Mouse (Mus musculus) stomach, embryonic 14.5 days (tissue): Measurements from ENCODE around the gene Clcc1. TPM values are rescaled to one million over a fixed set of nuclear protein-coding genes. Genes with fewer than 3 reads are reported as not detected.

ENCODE experiments used
- ATAC-seq: fragments of 200-750 bp; cut with Nextera tagmentation; 2 replicates; pipeline ENCODE4 v1.8.0; 2017; ENCODE audit warnings: low read depth, moderate TSS enrichment; ENCODE audit not compliant: insufficient number of reproducible peaks, insufficient read depth, low FRiP score
- H3K27ac ChIP-seq: fragments of 300-500 bp; sonication (generic); 2 replicates; pipeline ENCODE4 v1.5.1; 2014; ENCODE audit warnings: mild to moderate bottlenecking, low read length, moderate library complexity, mixed read lengths
- H3K27me3 ChIP-seq: fragments of 300-500 bp; sonication (generic); 2 replicates; pipeline ENCODE4 v1.6.1; 2014; ENCODE audit warnings: low read length, control low read depth, mixed read lengths; ENCODE audit not compliant: control insufficient read depth, insufficient read depth
- H3K36me3 ChIP-seq: fragments of 300-500 bp; sonication (generic); 2 replicates; pipeline ENCODE4 v1.6.1; 2014; ENCODE audit warnings: mild to moderate bottlenecking, control low read depth, low read length, moderate library complexity, mixed read lengths; ENCODE audit not compliant: control insufficient read depth, insufficient read depth
- H3K4me1 ChIP-seq: fragments of 300-500 bp; sonication (generic); 2 replicates; pipeline ENCODE4 v1.6.1; 2014; ENCODE audit warnings: low read length, control low read depth, mixed read lengths; ENCODE audit not compliant: control insufficient read depth, insufficient read depth
- H3K4me2 ChIP-seq: fragments of 300-500 bp; sonication (generic); replicated peaks from 2 replicates; pipeline ENCODE4 v1.6.1; 2014; ENCODE audit warnings: low read depth, low read length, control low read depth
- H3K4me3 ChIP-seq: fragments of 300-500 bp; sonication (generic); 2 replicates; pipeline ENCODE4 v1.5.1; 2014; ENCODE audit warnings: low read depth, low read length, control low read depth
- H3K9ac ChIP-seq: fragments of 300-500 bp; sonication (generic); replicated peaks from 2 replicates; pipeline ENCODE4 v1.6.1; 2014; ENCODE audit warnings: low read depth, mild to moderate bottlenecking, control low read depth, low read length, moderate library complexity, mixed read lengths
- H3K9me3 ChIP-seq: fragments of 300-500 bp; sonication (generic); 2 replicates; pipeline ENCODE4 v1.6.1; 2016; ENCODE audit warnings: low read depth, low read length, control low read depth; ENCODE audit not compliant: control insufficient read depth
- WGBS: fragments of 180-500 bp; shearing (Covaris S2); extraction: QIAGEN DNeasy Blood & Tissue Kit; methylation state at CpG from one replicate; pipeline ENCODE4 v1.1.7; 2014; 5-methylcytosine and 5-hydroxymethylcytosine counted together
- polyA plus RNA-seq: library from polyadenylated mRNA; unstranded; fragments of >200 nt; fragmentation: Nextera tagmentation; extraction: Ambion mirVana; gene quantifications from 2 replicates; pipeline ENCODE4 v1.2.1, GENCODE M21; 2014

Gene Clcc1
- polyA plus RNA-seq, 1 experiment from 2014 or later, result 83.0 TPM

DNA sequence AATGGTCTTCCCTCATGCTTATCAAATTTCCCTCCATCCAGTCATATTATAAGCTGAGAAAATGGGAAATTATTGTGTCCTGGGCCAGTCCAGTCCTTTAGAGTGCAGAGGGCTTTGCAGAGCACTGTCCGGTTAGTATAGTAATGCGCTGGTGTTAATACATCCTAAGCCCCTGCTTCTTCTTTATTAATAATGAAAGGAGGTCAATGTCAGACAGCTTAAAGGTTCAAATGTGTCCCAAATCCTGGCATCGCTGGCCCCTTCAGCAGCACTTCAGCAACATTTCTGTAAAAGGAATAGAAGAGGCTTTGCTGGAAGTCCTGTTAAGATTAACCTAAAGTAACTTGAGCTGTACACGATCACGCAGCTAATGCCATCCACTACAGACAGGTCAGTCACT lies 57.6 kb downstream of the Clcc1 start:
- Histone ChIP-seq H3K4me2 (no peak overlapping the region), H3K9ac (no peak overlapping the region), H3K27me3 (no peaks in the 10 kb centered on the region), H3K36me3 (peaks cover 3% of the 10 kb centered on the region; the same call in 1 of the 2 replicates), H3K9me3 (no peaks in the 10 kb centered on the region), H3K4me1 (0 out of 2 replicates have a peak, but pooled peaks cover 6% of the 10 kb centered on the region), H3K4me3 (no peak overlapping the region), H3K27ac (no peak overlapping the region)
- 85% methylated on average over 5 of the region's 5 CpGs for WGBS
- ATAC-seq, result no peak

DNA sequence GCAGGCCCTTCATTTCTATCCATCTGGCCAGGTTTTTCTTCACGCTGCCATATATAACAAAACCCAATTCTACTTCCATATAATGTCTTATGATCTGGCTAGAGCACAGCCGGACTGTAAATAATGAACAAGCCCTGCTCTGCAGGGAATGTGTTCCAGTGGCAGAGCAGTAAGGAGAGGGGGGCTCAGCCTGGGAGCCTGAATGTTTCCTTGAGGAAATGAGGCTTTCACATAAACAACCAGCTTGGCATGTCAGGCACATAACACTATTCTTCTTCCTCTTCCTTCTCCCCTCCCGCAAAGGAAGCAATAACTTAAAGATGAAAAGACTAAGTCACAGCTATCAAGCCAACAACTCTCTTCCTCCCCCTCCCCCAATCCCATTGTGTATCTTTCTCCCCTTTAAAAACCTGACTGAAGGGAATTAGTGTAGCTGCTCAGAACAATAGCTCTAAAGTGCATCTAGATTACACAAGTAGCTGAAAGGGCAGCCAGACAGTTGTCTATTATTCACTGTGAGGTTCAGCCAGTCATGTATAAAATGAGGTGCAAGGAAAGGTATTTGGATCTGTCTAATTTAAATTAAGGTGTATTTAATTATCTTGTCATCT lies 59.5 kb downstream of the Clcc1 start:
- ATAC-seq, result no peak
- no peaks in the 10 kb centered on the region for H3K9me3 ChIP-seq
- no peak overlapping the region for H3K9ac ChIP-seq
- H3K27ac ChIP-seq, result no peak overlapping the region
- H3K4me1 ChIP-seq, result 0 out of 2 replicates have a peak, but pooled peaks cover 6% of the 10 kb centered on the region
- 0 out of 2 replicates have a peak, but pooled peaks cover 3% of the 10 kb centered on the region for H3K36me3 ChIP-seq
- H3K27me3 ChIP-seq, result no peaks in the 10 kb centered on the region
- WGBS, result 48% methylated on average over 3 of the region's 3 CpGs
- H3K4me3 ChIP-seq, result no peak overlapping the region
- H3K4me2 ChIP-seq, result no peak overlapping the region

DNA sequence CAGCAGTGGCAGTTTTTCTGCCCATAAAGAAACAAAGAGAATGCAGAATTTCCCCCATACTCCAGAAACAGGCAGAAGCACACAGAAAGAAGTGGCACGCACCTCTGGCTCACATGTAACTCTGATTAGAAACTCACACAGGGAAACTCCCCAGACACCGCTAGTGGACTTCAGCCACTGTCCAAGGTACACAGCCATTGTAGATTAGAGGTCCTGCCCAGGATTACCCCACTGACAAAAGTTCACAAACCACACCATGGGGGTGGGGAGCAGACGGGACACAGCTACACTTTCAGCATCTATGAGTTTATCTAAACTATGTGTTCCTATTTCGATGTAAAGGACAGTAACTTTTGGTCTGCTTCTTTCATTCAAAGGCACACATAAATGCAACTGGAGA lies 61.1 kb downstream of the Clcc1 start:
- Histone ChIP-seq H3K4me3 (no peak overlapping the region), H3K4me1 (peaks cover 8% of the 10 kb centered on the region; the same call in 1 of the 2 replicates), H3K27ac (no peak overlapping the region), H3K36me3 (no peaks in the 10 kb centered on the region), H3K27me3 (no peaks in the 10 kb centered on the region), H3K9me3 (no peaks in the 10 kb centered on the region), H3K4me2 (no peak overlapping the region), H3K9ac (no peak overlapping the region)
- no peak for ATAC-seq
- 89% methylated on average over 4 of the region's 4 CpGs for WGBS

DNA sequence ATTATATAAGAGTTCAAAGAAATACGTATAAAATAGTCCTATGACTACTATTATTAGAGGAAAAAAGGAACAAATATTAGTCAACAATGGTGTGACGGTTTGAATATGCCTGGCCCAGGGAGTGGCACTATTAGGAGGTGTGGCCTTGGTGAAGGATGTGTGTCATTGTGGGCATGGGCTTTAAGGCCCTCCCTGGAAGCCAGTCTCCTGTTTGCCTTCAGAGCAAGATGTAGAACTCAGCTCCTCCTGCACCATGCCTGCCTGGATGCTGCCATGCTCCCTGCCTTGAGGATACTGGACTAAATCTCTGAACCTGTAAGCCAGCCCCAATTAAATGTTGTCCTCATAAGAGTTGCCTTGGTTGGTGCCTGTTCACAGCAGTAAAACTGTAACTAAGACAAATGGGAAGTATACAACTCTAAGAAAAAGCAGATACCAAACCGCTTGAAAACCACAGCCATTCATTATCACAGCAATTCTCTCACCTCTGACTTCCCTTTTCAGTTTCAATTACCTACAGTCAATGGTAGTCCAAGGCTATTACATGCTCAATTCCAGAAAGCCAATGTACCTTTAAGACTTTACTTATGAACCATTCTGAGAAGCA lies 64.3 kb downstream of the Clcc1 start:
- no peak for ATAC-seq
- WGBS, result 74% methylated on average over 3 of the region's 3 CpGs
- no peaks in the 10 kb centered on the region for H3K36me3 ChIP-seq
- no peaks in the 10 kb centered on the region for H3K9me3 ChIP-seq
- no peak overlapping the region for H3K9ac ChIP-seq
- no peak overlapping the region for H3K4me3 ChIP-seq
- no peak overlapping the region for H3K27ac ChIP-seq
- H3K27me3 ChIP-seq, result no peaks in the 10 kb centered on the region
- H3K4me1 ChIP-seq, result peaks cover 13% of the 10 kb centered on the region
- H3K4me2 ChIP-seq, result no peak overlapping the region

DNA sequence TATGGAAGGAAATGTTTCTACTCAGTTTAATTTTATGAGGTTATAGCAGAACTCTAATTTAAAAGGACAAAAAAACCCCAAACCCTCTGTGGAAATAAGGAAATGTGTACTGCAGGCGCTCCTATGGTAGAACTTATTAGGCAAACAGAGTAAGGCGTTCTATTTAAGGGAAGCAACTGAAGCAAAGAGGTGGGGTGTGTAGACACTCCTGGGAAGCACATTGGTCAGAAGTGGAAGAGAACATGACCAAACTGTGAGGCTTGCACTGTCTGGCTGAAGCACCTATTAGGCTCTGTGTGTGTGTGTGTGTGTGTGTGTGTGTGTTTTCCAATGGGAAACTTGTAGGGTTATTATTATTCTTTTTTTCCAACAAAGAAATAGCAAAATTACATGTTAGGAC lies 65.6 kb downstream of the Clcc1 start:
- Histone ChIP-seq H3K4me3 (no peak overlapping the region), H3K4me1 (peaks cover 8% of the 10 kb centered on the region), H3K27me3 (no peaks in the 10 kb centered on the region), H3K27ac (no peak overlapping the region), H3K4me2 (no peak overlapping the region), H3K9ac (no peak overlapping the region), H3K36me3 (no peaks in the 10 kb centered on the region), H3K9me3 (no peaks in the 10 kb centered on the region)
- ATAC-seq, result no peak
- WGBS, result 80% methylated on average over 2 of the region's 2 CpGs

DNA sequence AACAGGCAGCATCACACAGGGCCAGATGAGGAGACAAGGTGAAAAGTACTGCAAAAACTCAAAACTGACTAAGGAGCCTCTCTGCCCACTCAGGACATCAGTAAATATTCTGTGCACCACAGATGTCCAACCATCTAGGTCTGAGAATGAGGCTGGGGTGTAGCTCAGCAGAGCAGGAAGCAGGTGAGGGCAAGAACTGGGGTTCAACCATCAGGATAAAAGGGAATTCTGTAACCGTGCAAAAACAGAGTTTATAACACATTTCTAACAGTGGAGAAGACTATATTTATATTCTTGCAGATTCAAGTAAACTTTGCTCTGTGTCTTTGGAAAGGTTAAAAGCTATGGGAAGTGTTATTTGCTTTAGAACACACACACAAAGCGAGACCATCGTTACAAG lies 66.0 kb downstream of the Clcc1 start:
- WGBS, result 54% methylated on average over 3 of the region's 3 CpGs
- Histone ChIP-seq H3K4me2 (peak overlapping the region; percentile 49; the same call in 1 of the 2 replicates), H3K9ac (no peak overlapping the region), H3K4me1 (peaks cover 8% of the 10 kb centered on the region), H3K27me3 (no peaks in the 10 kb centered on the region), H3K4me3 (no peak overlapping the region), H3K36me3 (no peaks in the 10 kb centered on the region), H3K9me3 (no peaks in the 10 kb centered on the region), H3K27ac (no peak overlapping the region)
- no peak for ATAC-seq

DNA sequence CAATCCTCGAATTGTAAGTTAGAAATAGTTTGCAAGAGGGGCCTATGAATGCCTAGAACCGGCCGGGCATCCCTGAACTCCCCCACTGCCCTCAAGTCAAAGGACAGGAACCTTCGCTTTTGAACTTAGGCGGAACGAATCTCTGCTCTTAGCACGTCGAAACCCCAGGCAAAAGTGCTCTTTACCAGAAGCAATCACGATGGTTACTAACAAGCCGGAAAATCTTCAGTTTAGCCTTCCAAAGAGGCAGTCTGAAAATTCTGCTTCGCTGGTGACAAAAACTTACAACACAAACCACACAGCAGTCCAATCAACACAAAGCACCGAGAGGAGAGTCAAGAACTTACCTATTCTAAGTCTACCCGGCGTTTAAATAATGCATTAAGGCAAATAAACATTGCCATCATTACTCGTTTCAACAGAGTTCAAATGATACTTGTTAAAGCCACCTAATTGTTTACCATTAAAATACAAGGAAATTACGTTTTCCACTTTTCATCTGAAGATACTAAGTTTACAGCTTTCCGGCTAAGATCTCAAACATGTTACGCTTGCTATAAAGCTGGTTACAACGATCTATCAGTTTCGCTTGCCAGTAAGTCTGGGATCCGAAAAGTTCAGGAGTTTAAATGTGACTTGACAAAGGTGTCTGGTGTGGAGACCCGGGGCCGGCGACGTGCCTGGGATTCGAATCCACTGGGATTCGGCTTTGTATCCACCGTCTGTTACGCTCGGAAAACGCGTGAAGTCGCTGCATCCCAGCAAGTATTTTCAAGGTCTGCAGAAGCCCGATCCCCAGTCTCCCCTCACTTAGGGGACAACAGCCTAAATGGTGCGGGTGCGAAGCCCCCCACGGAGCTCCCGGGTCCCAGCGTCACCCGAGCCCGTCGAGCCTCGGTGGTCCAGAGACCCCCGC lies 67.6 kb downstream of the Clcc1 start:
- ATAC-seq, result no peak
- WGBS, result under 1% methylated on average over 44 of the region's 44 CpGs
- peak overlapping the region; percentile 94 for H3K27ac ChIP-seq
- H3K4me2 ChIP-seq, result peak overlapping the region; percentile 49
- no peaks in the 10 kb centered on the region for H3K27me3 ChIP-seq
- peak overlapping the region; percentile 79 for H3K9ac ChIP-seq
- H3K4me1 ChIP-seq, result peaks cover 8% of the 10 kb centered on the region
- H3K4me3 ChIP-seq, result peak overlapping the region; percentile 74
- H3K9me3 ChIP-seq, result no peaks in the 10 kb centered on the region
- H3K36me3 ChIP-seq, result no peaks in the 10 kb centered on the region

DNA sequence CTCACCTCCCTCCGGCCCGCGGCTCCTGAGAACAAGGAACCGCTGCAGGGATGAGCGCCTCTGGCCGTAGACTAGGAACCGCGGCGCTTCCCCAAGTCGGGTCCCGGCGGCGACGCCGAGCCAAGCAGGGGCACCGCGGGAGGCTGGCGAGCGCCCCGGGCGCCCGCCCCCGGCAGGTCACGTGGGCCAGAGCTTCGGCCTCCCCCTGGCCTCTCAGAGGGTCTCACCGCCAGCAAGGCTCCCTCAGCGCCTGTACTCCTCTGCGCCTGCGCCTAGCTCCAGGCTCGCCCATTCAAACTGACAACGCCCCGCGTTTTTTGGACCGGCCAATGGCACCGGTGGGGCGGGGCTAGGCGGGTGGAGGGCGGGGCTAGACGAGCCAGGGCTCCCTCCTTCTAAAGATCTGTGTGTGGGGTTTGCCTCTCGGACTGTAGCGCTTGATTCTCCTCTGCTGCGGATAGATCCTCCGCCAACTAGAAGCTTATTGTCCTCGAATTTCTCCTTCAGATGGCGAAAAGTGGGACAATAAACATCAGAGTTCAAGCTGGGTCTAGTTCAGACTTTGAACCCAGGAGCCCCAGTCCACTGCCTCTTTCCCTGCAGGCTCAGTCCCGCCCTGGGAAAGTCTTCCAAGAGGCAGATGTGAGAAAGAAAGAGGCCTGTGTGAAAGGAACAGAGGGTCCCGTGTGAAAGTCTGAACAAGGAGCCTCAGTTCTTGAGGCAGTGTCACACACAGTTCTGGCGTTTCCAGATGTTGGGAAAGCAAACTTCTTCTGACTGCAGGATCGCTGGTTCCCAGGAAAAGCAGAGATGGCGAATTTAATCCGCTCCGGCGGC lies 68.5 kb downstream of the Clcc1 start, which contains the start of gene Gpsm2:
Gpsm2 (minus strand) TSS at position 274 of the 837 bp plus-strand sequence.
- WGBS, result 3% methylated on average over 50 of the region's 53 CpGs
- Histone ChIP-seq H3K9me3 (no peaks in the 10 kb centered on the region), H3K36me3 (no peaks in the 10 kb centered on the region), H3K27me3 (no peaks in the 10 kb centered on the region), H3K4me1 (peaks cover 8% of the 10 kb centered on the region), H3K4me2 (peak within 1 kb of the TSS; percentile 49), H3K27ac (peak within 1 kb of the TSS; percentile 94), H3K9ac (peak within 1 kb of the TSS; percentile 79), H3K4me3 (peak within 1 kb of the TSS; percentile 74)
- peak; percentile 99 for ATAC-seq
